Mouse (Mus musculus) liver, postnatal 0 days (tissue): ENCODE data around the gene Tnfaip8l2. TPM values are rescaled to one million over a fixed set of nuclear protein-coding genes. Genes with fewer than 3 reads are reported as not detected.

Experiments
- ATAC-seq: fragments of 200-750 bp; cut with Nextera tagmentation; 2 replicates; pipeline ENCODE4 v1.8.0; 2017; ENCODE audit warnings: mild to moderate bottlenecking, moderate library complexity
- DNase-seq: peaks from one replicate; pipeline ENCODE4 v3.0.0-alpha.2; 2016
- H3K27ac ChIP-seq: fragments of 300-500 bp; sonication (generic); 2 replicates; pipeline ENCODE4 v1.5.1; 2014; ENCODE audit warnings: antibody characterized with exemption, moderate library complexity, mild to moderate bottlenecking, low read depth
- H3K27me3 ChIP-seq: fragments of 300-500 bp; sonication (generic); 2 replicates; pipeline ENCODE4 v1.6.1; 2014; ENCODE audit warnings: low read length, control low read depth, mixed read lengths; ENCODE audit not compliant: insufficient read depth
- H3K36me3 ChIP-seq: fragments of 300-500 bp; sonication (generic); replicated peaks from 2 replicates; pipeline ENCODE4 v1.6.1; 2014; ENCODE audit warnings: mild to moderate bottlenecking, control low read depth, low read length, moderate library complexity, mixed read lengths; ENCODE audit not compliant: insufficient read depth
- H3K4me1 ChIP-seq: fragments of 300-500 bp; sonication (generic); 2 replicates; pipeline ENCODE4 v1.6.1; 2014; ENCODE audit warnings: antibody characterized with exemption, mild to moderate bottlenecking, control low read depth; ENCODE audit not compliant: insufficient read depth
- H3K4me2 ChIP-seq: fragments of 300-500 bp; sonication (generic); 2 replicates; pipeline ENCODE4 v1.6.1; 2014; ENCODE audit warnings: low read depth, mild to moderate bottlenecking, low read length, moderate library complexity, mixed read lengths
- H3K4me3 ChIP-seq: fragments of 300-500 bp; sonication (generic); 2 replicates; pipeline ENCODE4 v1.5.1; 2014; ENCODE audit warnings: low read depth, low read length
- H3K9ac ChIP-seq: fragments of 300-500 bp; sonication (generic); replicated peaks from 2 replicates; pipeline ENCODE4 v1.6.1; 2014; ENCODE audit warnings: mild to moderate bottlenecking, moderate library complexity
- H3K9me3 ChIP-seq: fragments of 300-500 bp; sonication (generic); 2 replicates; pipeline ENCODE4 v1.6.1; 2016; ENCODE audit warnings: mild to moderate bottlenecking, control low read depth, low read length, mixed read lengths
- CTCF ChIP-seq: sonication (generic); IDR thresholded peaks from 2 replicates; pipeline ENCODE4 v1.5.1; 2016; ENCODE audit warnings: antibody characterized with exemption, low read depth
- EP300 ChIP-seq: IDR thresholded peaks from 2 replicates; pipeline ENCODE4 v1.6.1; 2016; ENCODE audit warnings: antibody characterized with exemption, low read depth, mild to moderate bottlenecking
- WGBS: fragments of 180-500 bp; shearing (Covaris S2); extraction: QIAGEN DNeasy Blood & Tissue Kit; methylation state at CpG from one replicate; pipeline ENCODE4 v1.1.7; 2014; ENCODE audit not compliant: insufficient replicate concordance; 5-methylcytosine and 5-hydroxymethylcytosine counted together
- polyA plus RNA-seq: library from polyadenylated mRNA; unstranded; fragments of >200 nt; fragmentation: Nextera tagmentation; extraction: Ambion mirVana; gene quantifications from 2 replicates; pipeline ENCODE4 v1.2.1, GENCODE M21; 2015

Tnfaip8l2 gene
- polyA plus RNA-seq, 1 experiment from 2014 or later: 13.0 TPM

DNA sequence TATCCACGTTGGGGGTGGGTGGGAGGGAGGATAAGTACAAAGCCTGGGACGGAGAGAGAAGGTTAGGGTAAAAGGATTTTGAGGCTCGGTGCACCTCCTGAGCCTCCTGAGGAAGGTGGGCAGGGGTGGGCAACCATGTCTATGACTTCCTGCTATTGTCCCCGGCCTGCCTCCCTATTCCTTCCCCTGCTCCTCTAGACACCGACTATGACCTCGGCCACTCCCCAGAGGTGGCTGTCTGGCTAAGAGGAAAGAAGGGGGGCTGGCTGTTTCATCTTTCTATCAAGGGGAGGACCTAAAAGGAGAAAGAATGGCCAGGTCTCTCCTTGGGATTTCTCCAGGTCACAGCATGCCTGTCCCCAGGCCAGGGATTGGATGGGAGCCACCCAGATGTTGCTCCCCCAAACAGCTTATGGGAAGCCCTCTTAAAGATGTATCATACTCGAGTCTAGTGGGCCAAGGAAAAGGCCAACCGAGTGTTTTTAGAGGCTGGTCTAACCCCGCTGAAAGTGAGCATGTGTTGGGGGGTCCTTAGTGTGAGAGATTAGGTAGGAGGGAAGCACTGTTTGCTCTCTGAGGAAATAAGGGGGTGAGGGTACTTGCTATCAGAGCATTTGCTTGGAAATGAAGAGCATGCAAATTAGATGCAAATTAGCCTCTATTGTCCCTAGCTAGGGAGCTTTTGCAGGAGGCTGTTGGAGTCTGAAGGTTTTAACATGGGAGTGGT is 19.6 kb upstream of the Tnfaip8l2 start:
- WGBS: 19% methylated on average over 9 of the region's 9 CpGs

GRCm38 (mm10) chr3:95161041-95161551 is 18.9 kb upstream of the Tnfaip8l2 start:
- H3K4me2 ChIP-seq: peak overlapping the region; percentile 98
- no peak for TF ChIP-seq EP300
- no peak for TF ChIP-seq CTCF
- DNase-seq: no peak
- 4% methylated on average over 29 of the region's 30 CpGs for WGBS
- H3K27ac ChIP-seq: no peak overlapping the region
- no peak for ATAC-seq
- H3K4me3 ChIP-seq: peak overlapping the region; percentile 63
- H3K27me3 ChIP-seq: peaks cover 32% of the 10 kb centered on the region
- H3K9ac ChIP-seq: no peak overlapping the region; the same call in 1 of the 2 replicates
- no peaks in the 10 kb centered on the region for H3K9me3 ChIP-seq
- H3K4me1 ChIP-seq: peaks cover 8% of the 10 kb centered on the region; the same call in 1 of the 2 replicates
- H3K36me3 ChIP-seq: no peaks in the 10 kb centered on the region

More for the DNA sequence above, 19.6 kb upstream of the Tnfaip8l2 start:
- H3K27me3 ChIP-seq: peaks cover 32% of the 10 kb centered on the region
- no peak overlapping the region; the same call in 1 of the 2 replicates for H3K9ac ChIP-seq
- H3K4me3 ChIP-seq: peak overlapping the region; percentile 63; the same call in 1 of the 2 replicates
- no peaks in the 10 kb centered on the region for H3K9me3 ChIP-seq
- DNase-seq: no peak
- H3K4me1 ChIP-seq: peaks cover 8% of the 10 kb centered on the region; the same call in 1 of the 2 replicates
- no peak overlapping the region for H3K27ac ChIP-seq
- no peaks in the 10 kb centered on the region for H3K36me3 ChIP-seq
- H3K4me2 ChIP-seq: 0 out of 2 replicates have a peak overlapping the region, but pooled peaks have one; percentile 98
- no peak for ATAC-seq
- no peak for TF ChIP-seq CTCF
- TF ChIP-seq EP300: no peak

DNA sequence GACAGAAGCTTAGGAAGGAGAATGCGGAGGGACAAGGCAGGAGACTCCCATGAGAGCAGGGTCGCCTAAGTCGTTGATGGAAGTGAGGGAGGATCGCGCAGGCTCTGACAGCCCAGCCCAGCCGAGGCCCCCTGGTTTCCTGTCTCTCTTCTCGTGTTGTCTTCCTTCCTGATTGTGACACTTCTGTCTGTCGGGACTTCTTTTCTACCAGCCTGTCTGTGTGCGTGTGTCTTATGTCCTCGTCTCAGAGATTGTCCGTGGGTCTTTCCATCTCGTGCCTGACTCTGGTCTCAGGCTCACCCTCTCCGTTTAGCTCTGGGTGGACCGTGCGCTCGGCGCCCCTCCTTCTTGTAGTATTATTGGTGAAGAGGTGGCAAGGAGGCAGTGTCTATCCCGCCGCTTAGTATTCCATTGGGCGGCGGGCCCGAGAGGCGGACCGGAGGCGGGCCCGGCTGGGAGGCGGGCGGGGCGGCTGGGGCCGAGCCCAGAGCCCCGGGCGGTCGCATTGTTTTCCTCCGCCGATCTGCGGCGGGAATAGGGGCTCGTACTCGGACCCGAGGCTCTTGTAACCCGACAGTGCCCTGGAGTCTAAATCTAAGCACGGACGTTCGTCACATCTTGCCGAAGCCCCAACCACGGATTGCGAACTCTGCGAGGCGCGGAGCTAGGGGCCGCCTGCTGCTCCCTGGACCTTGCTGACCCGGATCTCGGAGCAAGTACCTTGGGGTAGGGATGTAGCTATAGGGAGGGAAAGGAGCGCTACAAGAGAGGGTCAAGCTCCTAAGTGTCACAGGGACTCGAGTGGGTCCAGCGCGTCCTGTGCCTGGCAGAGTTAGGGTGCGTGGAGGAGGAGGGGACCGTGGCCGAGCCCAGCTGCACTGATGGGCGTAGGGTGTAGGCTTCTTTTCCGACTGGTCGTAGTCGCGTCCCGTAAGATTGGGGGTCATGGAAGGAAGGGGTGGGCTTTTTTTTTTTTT is 18.1 kb upstream of the Tnfaip8l2 start, which contains the start of gene Sema6c:
Sema6c (plus strand) TSS at position 471 of the 977 bp plus-strand sequence.
- DNase-seq (peak; percentile 89), ATAC-seq (peak; percentile 98)
- Histone ChIP-seq H3K27ac (no peak within 1 kb of the TSS), H3K4me3 (peak within 1 kb of the TSS; percentile 63), H3K4me1 (peaks cover 8% of the 10 kb centered on the region; the same call in 1 of the 2 replicates), H3K27me3 (peaks cover 32% of the 10 kb centered on the region), H3K4me2 (peak within 1 kb of the TSS; percentile 98), H3K9me3 (no peaks in the 10 kb centered on the region), H3K9ac (peak within 1 kb of the TSS; percentile 53), H3K36me3 (no peaks in the 10 kb centered on the region)
- under 1% methylated on average over 66 of the region's 66 CpGs for WGBS
- TF ChIP-seq EP300 (no peak), CTCF (peak; percentile 10; the same call in 1 of the 2 replicates)

GRCm38 (mm10) chr3:95159511-95159986 is 17.4 kb upstream of the Tnfaip8l2 start:
- Histone ChIP-seq H3K27ac (no peak overlapping the region), H3K27me3 (peaks cover 32% of the 10 kb centered on the region), H3K36me3 (no peaks in the 10 kb centered on the region), H3K9me3 (no peaks in the 10 kb centered on the region), H3K4me3 (peak overlapping the region; percentile 63), H3K4me2 (peak overlapping the region; percentile 98), H3K9ac (peak overlapping the region; percentile 53), H3K4me1 (peaks cover 8% of the 10 kb centered on the region; the same call in 1 of the 2 replicates)
- DNase-seq (no peak), ATAC-seq (no peak)
- TF ChIP-seq EP300 (no peak), CTCF (no peak)
- 16% methylated on average over 8 of the region's 8 CpGs for WGBS

- H3K4me3 ChIP-seq: no peak overlapping the region
- no peaks in the 10 kb centered on the region for H3K4me1 ChIP-seq
- H3K36me3 ChIP-seq: no peaks in the 10 kb centered on the region
- DNase-seq (peak; percentile 73), ATAC-seq (no peak)
- H3K4me2 ChIP-seq: no peak overlapping the region
- H3K27ac ChIP-seq: no peak overlapping the region
- WGBS: 36% methylated on average over 4 of the region's 4 CpGs
- H3K9ac ChIP-seq: no peak overlapping the region
- H3K9me3 ChIP-seq: no peaks in the 10 kb centered on the region
- H3K27me3 ChIP-seq: no peaks in the 10 kb centered on the region
- no peak for TF ChIP-seq EP300
- TF ChIP-seq CTCF: peak; percentile 80
These were observed 11.7 kb upstream of the Tnfaip8l2 start for GRCm38 (mm10) chr3:95153874-95154273.
